Mouse (Mus musculus) frontal cortex, postnatal 10 days (tissue): ENCODE data around the gene Ehd1.

Experiments
- DNase-seq, 2 experiments: peaks; one replicate each; pipeline ENCODE4 v3.0.0; 2022; ENCODE audit warnings: low spot score in 2 of 2, mixed read lengths in 1 of 2

Gene Ehd1

DNA sequence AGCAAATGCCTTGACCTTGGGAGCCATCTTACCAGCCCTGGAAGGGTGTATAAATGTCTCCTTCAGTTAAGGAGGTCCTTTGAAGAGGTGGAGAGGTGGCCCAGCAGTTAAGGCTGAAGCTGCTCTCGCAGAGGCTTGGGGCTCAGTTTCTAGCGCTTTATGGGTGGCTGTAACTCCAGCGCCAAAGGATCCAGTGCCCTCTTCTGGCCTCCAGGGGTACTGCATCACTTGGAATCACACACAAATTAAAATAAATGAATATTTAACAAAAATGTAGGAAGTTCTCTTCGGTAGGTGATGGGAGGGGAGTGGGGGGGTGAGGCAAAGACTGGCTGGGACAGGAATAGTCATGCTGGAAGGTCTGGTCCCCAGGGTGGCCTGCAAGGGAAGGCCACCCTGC is 15.6 kb upstream of the Ehd1 start:
- DNase-seq = no peak

DNA sequence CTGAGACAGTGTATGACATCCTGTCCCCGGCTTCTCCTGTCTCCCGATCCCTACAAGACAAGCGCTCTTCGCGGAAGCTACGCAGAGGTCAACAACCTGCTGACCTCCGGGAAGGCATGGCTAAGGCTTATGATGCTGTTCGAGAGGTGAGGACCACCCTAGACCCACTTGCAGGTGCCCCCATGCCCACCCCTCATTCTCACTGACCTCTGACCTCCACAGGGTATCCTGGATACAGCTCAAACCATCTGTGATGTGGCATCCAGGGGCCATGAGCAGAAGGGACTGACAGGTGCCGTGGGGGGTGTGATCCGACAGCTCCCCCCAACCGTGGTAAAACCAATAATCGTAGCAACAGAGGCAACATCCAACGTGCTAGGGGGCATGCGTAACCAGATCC is 15.1 kb upstream of the Ehd1 start:
- no peak for DNase-seq

DNA sequence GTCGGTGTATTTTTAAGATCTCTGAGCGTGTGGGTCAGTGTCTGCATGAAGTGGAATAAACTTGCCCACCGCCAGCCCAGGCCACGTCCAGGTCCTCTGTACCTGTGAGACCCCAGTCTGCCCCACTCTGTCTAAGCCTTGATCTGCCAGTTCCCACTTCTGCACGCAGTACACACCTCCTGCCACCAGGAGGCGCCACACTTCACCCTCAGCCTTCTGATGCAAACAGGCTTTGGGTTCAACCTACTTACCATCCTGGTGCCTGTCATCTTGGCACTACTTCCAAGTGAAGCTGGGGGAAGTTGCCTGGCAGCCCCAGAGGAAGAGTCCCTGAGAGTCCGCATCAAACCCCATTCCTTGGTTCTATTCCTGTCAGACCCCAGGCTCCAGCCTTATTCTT is 14.3 kb upstream of the Ehd1 start:
- peak in 1 of 2 experiments; percentile 57 for DNase-seq

DNA sequence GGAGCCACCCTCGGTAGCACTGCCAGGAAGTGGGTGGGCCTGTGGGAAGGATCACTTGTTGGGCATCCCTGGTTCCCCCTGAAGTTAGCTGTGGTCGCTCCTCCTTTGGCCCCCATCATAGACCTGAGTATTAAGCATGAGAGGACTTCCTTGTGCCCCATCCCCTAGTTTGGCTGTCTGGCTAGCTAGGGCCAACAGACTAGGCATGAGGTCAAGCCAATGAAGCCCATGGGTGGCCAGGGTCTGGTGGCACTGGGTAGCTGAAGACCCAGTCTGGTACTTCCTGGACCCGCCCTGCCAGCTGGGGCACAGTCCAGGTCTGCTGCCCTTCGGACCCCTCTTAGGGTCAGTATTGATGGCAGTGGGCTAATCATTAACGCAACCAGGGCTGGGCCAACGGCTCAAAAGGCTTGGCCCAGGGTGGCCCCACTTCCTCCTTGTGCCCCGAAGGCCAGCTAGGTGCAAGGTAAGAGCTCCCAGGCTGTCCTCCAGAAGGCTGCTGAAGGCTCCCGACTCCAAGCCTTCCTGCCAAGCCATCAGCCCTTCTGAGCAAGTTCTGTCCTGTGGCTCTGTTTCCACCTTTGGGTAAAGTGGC is 13.6 kb upstream of the Ehd1 start:
- no peak for DNase-seq

DNA sequence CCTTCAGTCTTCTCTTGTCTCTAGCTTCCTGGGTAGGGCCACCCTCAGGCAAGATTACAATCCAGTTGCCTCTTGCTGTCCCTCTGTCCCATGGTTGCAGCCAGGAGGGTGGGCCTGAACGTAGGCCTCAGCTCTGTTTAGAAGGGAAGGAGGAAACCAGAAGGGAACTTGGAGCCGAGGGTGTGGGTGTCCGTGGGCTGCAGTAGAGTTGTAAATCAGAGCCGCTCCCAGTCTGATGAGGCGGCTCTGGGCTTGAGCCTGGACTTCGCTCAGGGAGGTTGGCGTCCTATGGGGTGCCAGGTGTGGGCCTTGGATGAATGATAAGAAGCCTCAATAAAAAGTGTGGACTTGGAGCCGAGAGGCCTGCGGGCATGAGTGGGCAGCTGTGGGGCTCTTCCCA is 12.3 kb upstream of the Ehd1 start:
- no peak for DNase-seq

DNA sequence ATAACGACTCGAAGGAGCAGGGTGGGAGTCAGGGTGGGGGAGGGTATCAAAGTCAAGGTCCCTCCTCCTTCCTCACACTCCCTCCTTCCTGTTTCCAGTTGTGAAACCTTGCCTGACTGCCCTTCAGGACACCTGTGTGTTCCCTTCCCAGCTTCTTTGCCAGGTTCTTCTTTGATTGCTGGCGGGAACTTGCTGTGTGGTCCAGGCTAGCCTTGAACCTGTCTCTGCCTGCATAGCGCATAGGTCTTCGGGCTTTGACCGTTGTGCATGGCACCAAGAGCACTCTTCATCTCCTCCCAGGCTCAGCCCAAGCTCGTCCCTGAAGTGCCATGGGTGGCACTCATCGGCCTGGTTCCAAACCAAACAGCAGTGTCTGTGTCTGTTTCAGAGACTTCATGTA is 11.6 kb upstream of the Ehd1 start:
- DNase-seq = no peak

DNA sequence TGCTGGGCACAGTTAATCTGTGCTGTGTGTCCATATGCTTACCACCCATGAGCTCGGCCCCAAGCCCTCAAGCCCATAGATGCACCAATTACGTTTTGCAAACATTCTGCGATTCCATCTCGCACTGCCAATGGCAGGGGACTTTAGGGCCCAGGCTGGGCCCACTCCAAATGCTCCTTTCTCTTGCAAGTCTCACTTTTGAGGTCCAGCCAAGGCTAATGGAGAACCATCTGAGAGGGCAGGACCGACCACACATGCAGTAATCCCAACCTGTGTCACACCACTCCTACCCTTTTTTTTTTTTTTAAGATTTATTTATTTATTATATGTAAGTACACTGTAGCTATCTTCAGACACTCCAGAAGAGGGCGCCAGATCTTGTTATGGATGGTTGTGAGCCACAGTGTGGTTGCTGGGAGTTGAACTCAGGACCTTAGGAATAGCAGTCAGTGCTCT is 10.8 kb upstream of the Ehd1 start:
- DNase-seq = no peak

DNA sequence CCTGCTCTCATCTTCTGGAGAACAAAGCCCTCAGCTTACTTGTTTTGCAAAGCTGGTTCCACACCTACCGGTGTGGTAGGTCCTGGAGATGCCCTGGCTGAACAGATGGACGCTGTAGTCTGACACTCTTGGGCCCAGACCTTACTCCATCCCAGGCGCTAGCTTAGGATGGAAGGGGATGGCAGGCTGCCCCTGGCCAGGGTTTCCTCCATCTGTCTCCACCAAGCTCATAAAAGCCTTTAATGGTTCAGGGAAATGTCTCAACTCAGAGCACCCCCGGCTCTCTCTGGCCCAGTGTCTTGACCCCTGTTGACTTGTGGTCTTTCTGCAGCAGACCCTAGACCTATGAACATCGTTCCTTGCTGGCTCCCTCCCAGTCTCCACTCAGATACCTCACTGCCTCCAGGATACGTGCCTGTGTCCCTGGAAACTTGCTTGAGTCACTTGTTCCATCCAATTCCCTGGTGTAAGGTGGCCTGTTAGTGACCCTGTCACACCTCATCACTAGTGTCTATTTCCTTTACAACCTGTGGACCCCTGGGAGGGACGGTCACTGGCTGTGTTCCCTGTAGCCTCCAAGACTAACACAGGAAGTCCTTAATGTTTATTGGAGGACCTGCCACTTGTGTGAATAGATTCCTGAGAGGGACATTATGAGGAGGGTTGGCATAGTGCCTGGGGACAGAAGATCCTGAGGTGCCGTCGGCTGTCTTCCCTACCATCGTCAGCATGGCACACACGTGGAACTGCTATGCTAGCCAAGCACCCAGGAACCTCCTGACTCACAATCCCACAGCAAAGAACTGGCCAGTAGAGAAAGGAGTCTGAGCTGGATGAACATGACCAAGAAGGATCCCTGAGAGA is 9.0 kb upstream of the Ehd1 start:
- DNase-seq = no peak

DNA sequence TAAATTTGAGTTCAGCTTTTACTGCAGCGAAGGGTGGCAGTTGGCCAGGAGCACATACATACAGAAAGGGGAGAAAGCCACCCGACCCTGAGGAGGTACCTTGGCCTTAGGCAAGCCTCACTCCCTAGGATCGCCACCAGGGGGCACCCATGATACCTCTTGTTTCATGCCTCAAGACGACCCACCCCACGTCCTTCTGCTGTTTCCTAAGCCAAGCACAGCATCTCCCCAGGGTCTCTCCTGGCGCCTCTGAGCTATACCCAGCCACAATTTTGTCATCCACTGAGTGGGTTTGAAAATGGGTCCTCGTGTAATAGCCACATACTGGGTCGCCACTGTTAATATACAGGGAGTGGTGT is 8.4 kb upstream of the Ehd1 start:
- DNase-seq = peak; percentile 72 to 80

DNA sequence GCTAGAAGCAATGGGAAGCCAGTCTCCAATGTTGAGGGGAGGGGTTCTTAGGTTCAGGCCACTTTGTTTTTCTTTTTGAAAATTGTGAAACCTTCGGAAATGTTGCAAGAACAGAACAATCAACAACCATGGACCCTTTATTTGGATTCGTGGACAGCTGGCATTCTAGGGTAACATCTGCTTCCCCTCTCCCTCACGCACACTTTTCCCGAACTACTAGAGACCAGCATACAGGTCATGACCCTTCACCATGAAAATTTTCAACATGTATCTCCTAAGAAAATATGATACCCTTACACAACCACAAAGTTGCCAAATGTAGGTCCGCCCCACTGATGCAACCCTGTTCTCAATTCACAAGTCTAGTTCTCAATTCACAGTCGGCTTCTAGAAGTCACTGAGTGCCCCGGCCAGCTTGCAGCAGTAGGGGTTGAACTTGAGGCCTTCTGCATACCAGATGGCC is 7.8 kb upstream of the Ehd1 start:
- no peak for DNase-seq

DNA sequence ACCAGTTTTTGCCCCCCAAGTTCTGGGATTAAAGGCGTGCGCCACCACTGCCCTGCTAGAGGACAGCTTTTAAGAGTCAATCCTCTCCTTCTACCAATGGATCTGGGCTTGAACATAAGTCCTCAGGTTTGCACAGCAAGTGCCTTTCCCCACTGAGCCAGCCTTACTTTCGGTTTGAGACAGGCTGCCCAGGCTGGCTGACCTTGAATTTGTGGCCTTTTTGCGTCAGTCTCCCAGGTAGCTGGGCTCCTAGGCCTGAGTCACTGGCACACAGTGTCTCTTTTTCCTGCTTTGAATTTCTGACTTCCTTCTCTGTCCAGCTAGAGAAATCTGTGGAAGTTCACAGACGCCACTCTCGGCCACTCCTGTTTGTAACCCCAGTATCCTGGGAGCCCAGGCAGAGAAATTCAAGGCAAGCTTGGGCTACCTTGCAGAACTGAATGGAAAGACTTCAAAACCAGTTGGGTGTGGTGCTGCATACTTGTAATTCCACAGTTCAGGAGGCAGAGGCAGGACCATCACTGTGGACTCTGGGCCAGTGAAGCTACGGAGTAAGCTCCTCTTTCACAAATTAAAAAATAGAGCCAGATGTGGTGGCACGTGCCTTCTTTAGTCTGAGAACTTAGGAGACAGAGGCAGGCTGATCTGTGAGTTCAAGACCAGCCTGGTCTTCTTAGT is 6.6 kb upstream of the Ehd1 start:
- no peak for DNase-seq

DNA sequence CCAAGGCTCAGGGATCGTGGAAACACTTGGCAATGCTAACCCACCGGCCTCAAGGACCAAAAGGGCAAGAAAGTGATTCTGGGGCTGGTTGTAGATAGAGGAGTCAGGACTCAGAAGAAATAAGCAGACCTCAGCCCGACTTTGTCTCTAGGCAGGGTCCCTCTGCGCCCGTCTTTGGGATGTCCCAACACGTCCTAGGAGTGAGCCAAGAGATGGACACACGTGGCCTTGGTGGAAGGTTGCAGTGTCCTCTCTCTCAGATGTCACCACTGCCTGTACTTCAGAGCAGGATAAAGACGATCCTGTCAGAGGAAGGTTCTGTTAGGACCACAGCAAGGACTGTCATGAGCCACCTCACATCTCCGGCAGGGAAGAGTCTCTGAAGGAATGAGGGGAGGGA is 5.9 kb upstream of the Ehd1 start:
- DNase-seq = no peak

DNA sequence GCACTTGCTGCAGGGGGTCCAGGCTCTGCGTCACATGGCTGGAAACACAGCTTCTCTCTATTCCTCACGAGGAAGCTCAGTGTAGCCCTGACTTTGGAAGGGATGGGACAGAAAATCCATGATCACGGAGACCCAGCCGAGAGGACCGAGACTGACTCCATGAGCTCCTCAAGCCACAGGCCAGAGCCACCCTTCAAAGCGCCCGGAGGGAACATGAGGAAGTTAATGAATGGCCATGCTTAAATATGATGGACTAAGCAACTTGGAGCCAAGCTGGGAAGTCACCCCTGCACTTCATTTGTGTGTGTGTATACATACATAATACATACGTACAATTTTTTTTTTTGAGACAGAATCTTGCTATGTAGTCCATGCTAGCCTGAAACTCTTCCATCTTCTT is 5.3 kb upstream of the Ehd1 start:
- DNase-seq = no peak

DNA sequence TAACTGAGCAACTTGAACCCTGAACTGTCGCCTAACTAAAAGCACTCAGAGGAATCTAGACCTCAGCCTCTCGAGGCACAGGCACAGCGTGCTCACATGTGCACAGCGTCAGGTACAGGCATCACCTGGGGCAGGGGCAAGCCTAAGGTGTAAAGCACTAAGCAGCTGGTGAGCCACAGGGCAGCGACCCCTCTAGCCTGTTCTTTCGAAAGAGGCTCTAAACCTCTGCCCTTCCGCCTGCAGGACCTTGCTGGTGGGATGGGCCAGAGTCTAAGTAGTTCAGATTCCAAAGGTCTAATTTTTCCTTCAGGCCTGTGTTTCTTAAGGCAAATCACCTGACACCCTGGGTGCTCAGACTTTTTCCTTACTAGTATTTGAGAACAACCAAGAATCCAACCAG is 4.5 kb upstream of the Ehd1 start:
- no peak for DNase-seq

DNA sequence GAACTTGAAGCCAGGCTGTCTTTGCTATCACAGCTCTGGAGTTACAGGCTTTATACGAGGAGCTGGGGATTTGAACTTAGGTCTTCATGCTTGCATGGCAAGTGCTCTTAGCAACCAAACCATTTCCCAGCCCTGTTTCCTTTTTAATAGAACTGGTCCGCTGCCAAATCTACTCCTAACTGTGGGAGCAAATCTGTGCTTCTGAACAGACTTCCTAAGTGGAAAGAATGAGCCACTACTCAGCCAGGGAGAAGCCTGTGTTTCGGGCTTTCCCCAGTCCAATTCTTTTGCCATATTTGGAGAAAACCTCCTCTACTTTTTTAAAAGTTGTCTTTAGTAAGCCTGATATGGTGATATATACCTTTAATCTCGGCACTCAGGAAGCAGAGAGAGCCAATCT is 3.8 kb upstream of the Ehd1 start:
- no peak for DNase-seq

DNA sequence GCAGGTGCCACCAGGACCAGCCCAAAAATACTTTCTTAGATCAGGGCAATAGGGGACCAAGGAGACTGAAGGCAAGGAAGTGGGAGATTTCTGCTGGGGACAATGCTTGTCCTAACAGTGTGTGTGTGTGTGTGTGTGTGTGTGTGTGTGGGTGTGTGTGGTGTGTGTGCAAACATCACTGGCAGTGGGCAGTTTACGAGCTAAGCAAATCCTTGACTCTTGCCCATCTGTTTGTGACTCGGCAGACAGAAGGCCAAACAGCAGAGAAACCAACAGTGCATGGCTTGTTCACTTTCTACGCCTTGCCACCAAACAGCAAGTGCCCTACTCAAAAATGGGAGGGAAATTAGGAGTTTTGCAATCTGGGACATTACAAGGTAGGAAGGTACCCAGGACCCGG is 2.9 kb upstream of the Ehd1 start:
- no peak for DNase-seq

DNA sequence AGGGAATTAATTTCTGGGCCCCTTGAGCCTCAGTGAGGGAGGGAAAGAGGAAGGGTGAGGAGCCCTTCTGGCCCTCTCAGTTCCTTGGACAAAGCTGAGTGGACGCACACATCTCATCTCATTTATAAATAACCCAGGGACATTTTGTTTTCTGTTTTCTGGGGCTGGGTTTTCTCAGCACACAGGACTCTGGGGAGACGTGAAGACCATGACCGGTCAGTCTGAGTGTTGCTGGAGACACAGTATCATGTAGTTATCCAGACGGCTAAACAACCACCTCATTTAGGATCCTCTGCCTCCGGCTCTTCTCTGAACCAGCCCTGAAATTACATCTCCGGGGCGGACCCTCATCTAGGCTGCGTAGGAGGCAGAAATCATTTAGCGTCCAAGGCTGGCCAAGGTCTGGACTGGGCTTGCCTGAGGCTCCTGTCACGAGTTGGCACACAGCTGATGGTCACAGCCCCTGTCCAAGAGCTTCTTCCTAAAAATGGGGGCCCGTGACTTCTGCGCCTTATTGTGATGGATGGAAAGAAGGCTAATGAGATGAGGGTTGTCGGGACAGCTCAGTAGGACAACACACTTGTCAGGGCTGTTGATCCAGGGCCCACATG is 2.4 kb upstream of the Ehd1 start:
- DNase-seq = no peak

DNA sequence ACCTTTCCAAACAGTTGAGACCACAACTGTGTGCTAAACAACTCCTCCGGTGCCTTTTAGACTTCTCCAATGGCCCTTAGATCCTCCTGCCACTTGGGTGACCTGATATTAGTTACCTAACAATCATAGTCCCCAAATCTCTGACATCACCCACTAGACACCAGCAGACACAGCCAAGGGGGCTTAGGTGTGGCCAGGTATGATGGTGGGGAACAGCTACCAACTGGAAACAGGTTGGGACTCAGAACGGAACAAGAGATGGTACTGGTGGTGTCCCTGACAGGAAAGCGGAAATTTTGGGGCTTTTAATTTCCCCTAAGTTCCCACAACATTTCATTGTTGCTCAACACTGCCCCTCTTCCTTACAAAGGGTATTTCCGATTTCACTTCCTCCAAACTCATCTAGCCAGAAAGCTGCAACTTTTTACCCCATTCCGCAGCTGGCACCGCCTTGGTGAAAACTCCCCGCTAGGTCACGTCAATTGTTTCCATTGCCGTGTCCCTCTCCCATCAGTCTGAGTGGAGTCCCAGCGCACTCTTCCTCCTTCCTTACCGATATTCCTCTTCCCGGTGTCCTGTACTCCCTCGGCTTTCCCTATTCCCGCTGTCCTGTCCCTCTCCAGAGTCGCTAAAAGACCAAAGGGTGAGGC is 660 bp upstream of the Ehd1 start:
- peak in 1 of 2 experiments; percentile 30 for DNase-seq

DNA sequence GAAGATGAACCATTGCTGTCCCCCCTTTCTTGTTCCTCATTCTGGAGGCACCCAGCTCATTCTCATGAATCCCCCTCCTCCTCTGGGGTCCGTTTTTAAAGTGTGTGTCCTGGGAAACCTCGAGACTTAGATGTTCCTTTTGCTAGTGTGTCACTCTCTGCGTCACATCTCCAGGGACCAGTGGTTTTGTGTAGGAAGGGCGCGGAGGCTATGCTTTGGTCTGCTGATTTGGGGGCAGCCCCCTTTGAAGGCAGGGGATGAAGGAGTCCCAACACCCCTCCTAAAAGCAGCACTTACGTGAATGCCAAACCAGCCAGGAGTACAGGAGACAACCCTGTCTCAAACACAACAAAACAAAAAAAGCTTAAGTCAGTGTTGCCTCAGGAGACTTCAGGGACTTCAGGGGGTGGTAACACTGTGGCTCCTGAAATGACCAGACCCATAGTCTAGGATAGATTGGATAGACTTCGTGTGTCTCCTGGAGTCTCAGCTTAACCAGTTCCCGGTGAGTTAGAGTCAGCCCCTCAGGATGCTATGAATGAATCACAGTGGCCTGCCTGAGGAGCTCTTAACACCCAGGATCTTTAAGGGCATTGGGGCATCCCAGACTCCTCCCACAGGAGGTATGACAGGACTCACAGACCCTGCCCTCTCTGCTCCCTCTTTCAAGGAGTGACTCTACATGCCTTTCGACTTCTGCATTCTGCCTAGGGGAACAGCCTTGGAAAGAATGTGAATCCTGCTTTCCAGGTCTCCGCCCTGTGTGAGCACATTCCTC is 1.3 kb downstream of the Ehd1 start:
- DNase-seq = no peak

DNA sequence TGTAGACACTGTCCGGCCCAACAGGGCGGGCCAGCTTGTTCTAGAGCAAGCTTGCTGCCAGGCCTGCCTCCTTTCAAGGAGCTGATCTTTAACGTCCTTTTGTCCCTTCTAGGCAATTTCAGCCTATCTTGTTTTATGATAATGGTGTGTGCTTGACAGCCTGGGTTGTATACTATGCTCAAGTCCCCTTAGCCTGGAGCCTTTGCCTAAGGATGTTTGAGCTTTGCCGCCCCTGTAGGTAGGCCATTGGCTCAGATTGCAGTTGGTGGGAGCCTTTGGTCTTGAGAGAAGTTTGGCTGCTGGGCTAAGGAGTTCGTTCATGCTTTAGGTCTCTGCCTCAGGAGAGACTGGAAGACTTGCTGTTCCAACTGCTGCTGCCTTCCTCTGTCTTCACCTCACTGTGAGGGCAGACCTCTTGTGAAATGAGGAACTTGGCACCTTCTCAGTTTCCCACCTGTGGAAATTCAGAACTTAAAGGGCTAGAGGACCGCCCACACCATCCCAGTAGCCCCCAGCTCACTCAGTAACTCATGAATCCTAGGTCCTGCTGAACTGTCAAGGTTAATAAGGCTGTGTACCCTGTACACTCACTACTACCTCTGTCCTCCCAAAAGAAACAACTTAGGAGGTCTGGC is 2.0 kb downstream of the Ehd1 start:
- no peak for DNase-seq
